Mouse (Mus musculus) cerebellum, adult 8-10 months (tissue): ENCODE results near the gene Mgst3.
A peak's percentile ranks its signal among the peaks of the same experiment; 100 is the strongest.

Experiments
- DNase-seq: peaks from one replicate; pipeline ENCODE4 v3.0.0; 2022

Gene Mgst3

DNA sequence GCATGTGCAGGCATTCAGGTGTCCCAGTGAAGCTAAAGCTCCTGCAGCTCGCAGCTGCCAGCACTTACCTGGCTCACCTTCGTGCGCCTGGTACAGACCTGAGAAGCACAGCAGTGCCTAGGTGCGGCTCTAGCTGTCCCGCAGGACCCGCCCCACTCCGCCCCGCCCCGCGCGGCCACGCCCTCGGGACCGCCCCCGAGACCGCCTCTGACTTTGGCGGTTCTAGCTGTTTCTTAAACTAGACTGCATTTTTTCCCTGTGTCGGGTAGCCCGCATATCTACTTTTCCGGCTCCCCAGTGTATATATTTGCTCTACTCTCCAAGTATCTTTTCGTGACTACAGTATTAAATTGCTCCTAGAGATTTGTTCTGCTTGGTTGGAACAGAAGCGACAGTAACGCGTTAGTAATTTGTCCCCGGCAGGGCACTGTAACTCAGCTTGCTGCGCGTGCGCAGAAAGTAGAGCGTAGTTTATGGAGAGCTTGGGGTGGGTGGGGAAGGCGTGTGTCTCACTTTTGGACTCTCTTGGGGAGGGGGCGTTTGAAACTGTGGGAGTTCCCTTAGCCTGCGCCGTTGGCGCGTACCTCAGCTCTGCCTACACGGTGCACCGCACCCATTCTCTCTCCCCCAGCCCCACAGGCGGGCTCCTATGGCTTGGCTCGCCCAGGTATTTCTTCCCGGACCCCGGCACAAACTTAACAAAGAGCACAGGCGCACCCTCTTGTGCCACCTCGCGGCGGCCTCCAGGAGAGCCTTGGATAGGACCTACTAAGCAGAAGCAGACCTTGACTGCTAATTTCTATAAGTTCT is at the start of gene Mgst3:
Gene Mgst3 (minus strand): TSS at position 159 of the 810 bp plus-strand sequence.
- DNase-seq: peak; percentile 96

DNA sequence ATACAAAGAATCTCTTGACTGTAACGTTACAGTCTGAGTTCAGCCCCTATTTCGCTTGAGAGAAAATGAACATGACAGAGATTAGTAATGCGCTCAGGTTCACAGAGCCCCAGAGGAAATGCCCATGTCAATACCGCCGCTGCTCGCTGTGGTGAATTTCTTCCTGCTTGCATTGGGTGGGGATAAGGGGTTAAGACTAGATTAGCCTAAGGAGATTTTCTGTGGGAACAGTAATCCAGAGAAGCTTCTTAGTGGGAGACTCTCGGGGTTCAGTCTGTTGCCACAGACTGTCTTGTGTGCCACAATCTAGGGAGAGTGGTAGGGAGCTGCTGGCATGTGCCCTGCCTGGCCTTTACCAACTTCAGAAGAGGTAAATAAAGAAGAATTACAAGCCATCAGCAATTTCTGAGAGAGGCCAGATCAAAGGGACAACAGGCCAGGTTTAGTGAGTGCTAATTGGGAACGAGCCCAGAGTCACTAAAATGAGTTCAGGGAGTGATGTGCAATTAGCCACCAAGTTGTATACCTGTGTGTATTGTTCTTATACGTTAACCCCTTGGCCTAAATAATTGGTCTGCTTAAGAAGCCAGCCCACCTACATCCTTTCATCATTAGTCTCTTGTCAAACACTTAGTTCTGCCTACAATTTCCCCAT is 44.7 kb upstream of the Mgst3 start:
- no peak for DNase-seq

DNA sequence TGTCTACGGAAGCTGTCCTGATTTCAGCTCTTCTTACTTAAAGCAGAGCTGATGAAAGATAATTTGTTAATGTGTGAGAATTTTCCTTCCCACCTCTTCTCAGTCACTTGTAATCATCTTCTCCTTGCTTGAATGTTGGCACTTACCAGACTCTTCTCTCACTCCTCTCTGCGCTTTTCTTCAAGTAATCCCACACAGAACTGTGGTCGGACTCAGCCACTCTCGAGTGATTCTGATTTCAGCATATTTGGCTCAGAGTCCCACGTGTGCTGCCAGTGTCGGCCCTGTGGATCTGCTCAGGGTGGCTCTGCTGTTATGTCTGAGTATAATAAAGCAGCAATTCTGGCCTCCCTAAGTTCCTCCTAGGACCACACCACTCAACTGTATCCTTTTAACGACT is 43.5 kb upstream of the Mgst3 start:
- DNase-seq: no peak

DNA sequence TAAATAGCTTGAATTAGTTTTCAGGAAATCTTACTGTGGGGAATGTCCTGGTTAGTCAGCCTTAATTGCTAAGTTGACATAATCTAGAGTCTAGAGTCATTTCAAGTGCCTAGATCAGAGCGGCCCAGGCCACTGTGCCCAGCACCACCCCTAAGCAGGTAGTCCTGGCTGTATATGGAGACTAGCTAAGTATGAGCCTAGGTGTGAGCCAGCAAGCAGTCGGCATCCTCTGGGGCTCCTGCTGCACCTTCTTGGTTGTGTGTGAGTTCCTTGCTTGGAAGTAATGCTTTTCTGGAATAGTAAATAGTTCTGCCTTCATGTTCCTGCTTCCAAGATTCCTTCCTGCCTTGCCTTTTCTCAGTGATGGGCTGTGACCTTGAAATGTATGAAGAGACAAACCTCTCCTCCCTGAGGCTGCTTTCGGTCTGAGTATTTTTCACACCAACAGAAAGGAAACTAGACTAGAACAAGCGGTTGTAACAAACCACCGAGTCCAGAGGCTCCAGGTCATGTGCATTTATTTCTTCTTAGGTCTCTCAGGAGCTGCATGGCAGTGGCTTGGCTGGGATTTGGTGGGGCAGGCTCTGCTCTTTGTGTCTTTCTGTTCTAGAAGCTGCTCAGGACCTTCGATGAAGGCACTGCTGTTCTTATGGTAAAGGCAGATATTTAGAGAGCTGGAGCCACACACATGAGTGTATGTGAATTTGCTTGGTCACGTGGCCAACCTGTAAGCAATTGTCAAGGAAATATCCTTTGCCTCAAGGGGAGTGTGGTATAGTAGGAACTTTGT is 42.7 kb upstream of the Mgst3 start:
- DNase-seq: no peak

DNA sequence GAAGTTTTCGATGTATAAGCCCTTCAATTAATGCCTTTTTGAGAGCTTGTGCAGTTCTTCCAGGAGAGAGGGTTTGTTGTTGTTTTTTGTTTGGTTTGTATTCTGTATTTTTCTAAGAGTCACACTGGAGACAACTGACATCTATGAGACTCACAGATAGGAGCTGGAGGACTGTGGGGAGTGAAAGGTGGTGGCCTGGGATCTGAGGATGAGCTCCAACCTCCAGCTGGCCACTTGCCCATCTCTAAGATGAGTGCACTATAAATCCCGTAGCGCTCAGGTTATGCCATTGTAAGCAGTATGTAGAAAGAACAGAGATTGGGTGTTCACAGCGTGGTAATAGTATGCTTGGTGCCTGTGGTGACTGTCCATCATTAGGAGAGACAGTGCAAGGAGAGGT is 41.3 kb upstream of the Mgst3 start:
- DNase-seq: no peak

DNA sequence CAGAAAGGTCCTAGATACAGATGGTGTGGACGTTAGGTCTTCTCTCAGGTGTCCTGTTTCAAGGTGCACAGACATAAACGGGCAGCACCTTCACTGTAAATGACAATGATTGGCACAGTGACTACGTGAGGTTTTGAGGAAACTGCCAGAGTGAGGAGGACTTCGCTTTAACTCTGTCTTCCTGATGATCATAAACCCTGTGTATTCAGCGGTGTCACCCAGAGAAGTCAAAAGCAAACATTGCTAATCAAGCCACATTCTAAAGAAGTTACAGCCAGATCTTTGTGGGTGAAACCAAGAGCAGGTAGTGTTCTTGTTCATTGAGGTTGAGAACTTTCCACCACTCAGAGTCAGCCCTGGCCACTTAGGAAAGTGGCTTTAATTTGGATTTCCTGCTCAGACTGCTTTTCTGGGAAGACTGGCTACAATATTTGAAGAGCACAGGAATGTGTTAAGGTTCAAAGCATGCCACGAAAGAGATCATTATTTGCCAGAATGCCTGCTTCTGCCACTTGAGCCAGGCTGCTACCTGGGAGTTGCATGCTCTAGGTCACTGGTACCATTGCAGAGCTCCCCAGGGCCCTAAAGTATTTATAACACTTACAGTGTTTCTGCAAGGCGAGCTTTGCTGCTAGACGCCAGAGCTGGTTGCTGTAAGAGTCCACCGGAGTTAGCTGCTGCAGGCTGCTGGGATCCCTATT is 37.5 kb upstream of the Mgst3 start:
- DNase-seq: no peak

DNA sequence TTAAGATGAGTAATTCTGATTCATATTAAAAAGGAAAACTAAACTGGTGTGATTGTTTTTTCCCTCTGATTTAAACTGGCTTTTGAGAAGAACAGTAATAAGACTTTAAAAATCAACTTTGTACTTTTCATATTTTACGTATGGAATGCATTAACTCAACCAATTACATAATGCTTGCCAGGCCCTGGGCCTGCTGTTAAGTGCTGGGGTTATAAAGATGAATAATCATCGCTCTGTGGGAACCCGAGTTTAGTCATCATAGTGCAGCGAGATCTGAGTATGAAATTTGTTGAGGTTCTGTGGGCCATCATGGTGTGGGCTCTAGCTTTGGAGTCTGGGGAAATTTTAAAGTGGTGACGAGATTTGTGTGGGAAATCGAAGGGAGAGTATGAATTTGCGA is 33.0 kb upstream of the Mgst3 start:
- no peak for DNase-seq

DNA sequence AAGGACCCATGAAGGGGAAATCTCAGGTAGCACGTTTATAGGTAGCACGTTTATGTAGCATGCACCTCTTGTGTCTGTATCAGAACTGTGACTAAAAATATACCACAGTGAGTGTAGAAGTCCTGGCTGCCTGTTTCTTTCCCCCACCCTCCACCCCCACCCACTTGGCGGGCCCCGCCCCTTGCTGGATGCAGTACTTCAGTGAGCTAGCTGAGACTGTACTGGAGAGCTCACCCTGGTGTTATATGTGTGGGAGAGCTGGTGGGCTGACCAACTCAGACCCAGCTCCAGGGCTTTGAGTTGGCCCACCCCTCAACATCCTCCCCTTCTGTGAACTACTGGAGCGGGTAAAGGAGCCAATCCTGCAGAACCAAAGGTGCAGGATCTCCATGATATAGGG is 31.9 kb upstream of the Mgst3 start:
- DNase-seq: no peak

DNA sequence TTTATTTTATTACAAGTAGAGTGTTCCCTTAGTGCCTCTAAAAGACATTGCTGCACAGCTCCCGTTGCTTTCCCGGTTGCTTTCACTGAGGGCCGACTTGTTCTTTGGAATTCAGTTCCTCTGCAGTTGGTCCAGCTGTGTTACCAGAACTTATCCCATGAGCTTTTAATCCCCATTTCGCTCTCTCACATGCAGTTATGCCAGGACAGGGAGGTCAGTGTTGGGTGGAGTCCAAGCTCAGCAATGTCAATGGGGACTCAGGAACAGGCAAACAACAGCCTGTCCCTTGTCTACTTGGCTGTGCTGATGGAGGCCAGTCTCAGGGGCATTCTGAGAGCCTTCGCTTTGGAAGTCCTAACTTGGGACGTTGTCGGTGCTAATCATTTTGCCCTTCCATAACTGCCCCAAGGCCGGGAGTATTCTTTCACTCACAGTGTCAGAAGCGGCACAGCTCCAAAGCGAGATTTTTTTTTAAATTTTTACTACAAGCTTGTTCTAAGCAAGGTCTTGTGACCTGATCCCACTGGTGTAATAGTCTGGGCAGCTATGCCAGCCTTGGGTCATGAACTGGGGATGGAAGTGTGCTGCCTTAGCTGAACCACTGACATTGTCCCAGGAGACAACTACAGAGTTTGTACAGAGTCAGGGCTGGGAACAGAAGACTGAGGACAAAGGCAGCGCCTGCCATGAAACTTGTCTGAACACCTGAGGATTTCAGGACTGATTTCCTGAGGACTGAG is 29.0 kb upstream of the Mgst3 start:
- DNase-seq: no peak

DNA sequence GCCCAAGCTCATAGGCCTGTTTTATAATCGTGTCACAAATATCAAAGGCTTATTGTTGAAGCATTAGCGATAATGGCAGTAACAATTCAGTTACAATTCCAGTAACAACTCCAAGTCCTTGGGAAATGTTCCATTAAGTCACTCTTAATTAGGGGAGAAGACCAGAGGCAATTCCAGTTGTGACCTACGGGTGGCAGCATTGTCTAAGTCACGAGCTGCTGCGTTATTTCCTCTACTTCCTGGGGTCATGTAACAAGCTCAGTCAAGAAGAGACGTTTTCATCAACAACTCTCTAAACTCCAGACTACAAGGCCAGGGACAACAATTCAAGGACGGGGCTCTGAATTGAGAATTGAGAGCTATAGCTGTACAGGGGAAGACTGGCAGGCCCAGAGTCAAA is 21.2 kb upstream of the Mgst3 start:
- DNase-seq: peak; percentile 63

DNA sequence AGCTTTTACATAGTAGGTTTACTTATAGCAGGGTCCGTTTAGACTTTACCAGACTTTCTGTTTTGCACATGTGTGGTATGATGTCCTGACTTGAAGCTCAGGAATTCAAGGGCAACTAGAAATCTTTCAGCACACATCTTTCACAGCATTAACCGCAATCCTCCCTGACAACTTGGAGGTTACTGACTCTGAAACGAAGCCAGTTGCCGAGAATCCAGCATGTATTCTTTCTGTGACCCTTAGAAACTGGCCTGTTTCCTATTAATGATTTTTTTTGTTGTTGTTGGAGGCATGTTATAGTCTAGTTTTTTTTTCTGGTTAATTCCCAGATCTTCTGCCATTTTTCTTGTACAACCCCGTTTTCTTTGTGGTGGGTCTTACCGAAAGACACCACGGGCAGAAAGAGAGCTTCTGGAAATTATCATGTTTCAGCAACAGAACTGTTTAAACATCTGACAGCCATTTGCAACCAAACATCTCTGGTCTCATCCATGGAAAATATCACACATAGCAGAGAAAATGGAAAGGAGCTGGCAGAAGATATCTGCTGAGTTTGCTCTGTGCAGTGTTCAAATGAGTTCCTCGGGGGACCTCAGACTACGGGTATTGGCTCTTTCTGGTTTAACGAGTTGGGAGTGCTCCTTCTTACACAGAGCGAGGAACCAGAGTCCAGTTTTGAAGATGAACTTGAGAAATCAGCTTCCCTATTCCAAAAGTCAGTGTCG is 18.5 kb upstream of the Mgst3 start:
- no peak for DNase-seq

DNA sequence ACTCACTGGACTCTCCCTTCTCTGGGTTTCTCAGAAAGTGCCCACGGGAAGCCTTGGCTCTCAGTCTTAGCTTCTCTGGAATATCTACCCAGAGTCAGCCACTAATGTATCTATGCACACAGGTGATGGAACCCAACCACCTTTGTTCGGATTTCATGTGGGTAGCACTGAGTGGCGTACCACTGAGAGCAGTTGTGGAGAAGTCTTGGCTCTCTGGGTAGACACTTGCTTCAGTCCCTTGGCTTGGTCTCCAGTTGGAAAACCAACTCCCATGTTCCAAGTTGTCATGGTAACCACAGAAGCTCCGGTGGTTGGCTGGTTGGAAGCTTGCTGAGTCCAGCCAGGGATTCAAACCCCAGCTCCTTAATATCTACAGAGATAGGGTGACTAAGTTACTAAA is 16.0 kb upstream of the Mgst3 start:
- DNase-seq: no peak

DNA sequence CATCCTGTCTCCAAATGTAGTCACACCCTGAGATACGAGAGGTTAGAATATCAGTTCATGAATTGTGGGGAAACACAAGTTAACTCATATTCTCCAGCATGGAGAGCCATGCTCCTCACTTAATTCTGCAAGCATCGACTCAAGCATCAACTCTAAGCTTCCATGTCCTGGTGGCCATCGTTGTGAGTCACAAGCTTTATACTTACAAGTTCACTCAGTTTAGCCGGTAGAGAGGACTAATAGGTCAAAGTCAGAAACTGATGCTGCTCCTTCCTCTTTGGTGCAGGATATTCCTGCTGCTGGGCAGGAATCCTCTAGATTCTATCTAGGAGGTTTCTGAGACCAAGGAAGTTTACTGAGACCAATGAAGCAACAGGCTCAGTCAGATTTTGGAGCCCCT is 11.6 kb upstream of the Mgst3 start:
- DNase-seq: no peak

DNA sequence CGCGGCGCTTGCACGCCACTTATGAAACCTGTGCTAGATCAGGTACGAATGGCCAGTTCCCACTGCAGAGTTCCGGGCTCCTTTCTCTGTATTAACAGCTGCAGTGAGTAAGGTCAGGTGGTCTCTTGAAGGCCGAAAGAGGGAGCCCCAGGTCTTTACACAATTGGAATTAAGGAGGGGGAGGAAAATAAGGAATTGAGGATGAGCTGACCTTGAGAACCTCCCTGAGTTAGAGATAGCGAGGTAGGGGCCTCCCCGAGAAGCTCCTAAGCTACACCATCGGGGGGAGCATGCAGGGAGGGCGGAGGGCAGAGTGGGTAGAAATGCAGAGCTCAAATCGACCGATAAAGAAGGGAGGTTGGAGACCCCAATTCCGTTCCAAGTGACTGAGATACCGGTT is 360 bp downstream of the Mgst3 start:
- no peak for DNase-seq

DNA sequence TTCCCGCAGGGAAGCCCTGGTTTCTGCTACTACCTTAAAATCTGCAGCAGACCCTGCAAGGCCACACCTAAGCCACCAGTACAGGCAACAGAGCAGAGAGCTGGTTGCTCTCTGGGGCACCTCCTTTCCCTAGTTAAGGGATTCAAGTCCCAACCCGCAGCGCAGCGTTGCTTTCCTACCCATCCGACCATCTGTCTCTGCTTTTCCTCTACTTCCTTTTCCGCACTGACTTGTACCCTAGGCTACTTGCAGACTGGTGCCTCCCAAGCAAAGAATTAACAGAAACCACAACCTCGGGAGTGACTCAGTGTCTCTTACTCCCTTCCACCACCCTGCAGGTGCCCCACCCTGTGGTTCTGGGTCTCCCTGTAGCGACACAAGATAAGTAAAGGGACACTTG is 954 bp downstream of the Mgst3 start:
- DNase-seq: peak; percentile 52

DNA sequence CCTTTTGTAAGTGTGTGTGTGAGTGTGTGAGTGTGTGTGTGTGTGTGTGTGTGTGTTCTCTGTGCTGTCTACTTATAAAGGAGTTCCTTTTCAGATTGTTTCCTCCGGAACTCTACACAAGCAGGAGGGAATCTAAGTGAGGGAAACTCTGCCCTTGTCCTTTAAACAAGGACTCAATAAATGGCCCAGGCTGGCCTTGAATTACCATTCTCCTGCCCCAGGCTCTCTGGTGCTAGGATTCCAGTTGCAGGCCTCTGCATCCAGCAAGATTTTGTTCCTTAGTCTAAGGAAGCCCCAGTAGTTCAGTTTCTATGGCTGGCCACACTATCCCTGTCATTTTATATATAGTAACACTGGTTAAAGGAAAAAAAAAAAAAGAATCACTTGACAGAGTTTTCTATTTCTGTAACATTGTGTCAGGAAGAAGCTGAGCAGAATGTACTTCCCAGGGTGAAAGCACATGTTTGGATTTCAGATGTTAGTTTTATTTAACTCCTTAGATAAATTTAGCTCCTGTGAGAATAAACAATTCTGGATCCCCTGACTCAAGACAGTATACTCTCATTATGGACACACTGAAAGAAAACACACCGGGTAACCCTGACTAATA is 1.5 kb downstream of the Mgst3 start:
- DNase-seq: no peak

DNA sequence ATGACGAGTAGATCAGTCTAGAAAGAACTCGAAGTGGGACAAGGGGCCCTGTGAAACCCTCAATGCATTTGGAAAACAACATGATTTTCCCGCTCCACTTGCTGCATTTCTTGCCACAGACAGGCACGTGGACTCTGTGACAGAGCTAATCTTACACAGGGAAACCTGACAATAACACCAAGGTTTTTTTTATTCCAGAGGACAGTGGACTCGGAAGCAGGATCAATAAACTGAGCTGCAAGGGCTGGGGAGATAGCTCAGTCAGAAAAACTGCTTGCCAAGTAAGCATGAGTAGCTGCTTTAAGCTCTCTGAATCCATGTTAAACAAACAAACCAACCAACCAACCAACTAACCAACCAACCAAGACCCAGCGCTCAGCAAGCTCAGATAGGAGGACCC is 2.4 kb downstream of the Mgst3 start:
- DNase-seq: no peak

DNA sequence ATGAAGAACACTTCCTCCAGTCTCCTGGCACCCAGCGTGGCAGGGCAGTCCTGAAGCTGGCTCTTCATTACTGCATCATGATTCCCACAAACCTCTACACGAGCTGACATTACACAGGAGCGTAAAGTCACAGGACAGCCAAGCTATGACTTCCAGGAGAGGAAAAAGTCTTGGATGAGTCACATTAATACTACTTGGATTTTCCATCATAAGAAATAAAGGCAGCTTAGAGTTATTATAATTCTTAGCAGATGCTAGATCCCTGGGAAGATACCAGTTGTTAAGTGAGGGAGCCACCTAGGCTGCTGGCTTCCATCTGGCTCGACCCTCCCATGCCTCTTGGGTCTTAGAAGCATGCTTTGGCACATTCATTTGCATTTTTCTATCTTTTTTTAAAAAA is 3.3 kb downstream of the Mgst3 start:
- no peak for DNase-seq

DNA sequence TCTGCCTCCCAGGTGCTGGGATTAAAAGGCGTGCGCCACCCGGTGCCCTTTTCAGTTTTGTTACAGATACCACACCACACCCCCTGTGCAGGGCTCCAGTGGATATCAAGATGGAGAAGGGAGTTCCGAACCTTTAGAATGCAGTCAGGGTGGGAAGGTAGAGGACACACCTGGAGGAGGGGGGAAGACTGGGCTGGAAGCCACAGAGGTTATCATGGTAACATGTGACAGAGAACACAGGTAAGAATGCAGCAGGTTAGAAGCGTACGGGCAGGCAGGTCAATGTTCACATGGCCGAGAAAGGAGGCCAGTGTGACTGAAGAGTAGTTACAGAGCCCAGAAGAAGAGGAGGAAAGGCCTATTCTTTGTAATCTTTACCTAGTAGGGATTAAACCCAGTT is 4.1 kb downstream of the Mgst3 start:
- DNase-seq: no peak

DNA sequence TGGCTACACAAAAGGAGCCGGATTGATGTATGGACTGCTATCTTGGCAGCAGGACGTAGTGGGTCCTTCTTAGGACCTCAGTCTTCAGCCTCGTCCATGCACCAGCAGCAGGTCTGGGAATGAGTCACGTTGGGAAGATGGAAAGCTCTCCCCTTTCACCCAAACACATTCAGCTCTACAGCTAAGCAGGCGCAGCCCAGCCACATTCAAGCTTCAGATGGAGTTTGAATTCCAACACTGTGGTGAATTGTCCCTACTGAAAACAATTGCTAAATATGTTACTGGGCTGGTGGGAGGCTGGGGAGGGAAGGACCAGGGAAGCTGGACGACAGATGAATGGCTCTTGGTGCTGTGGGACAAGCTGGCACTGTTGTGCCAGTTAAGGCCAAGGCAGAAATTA is 5.1 kb downstream of the Mgst3 start:
- DNase-seq: no peak

DNA sequence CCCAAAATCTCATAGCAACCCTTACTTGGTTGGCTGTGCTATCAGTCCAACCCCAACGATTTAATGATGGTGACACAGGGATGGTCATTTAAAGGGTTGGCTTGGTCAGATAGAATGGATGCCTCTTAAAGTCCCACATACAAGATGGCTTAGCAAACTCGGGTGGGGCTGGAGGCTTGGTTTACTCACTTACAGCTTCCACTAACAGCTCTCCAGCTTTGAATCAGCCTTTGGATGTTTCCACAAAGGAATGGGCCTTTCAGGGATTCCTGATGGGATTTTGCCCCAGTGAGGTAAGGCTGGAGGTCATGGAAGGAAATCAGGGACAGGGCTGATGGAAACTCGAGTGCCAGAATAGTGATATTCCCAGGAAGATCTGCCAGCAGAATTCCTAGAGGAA is 5.8 kb downstream of the Mgst3 start:
- no peak for DNase-seq
